Mouse (Mus musculus): ENCODE measurements at regions not wholly inside any gene's neighbourhood (a gene's known extent, or its start where the extent isn't known, plus 50 kb on each side); places are given as distances from the start of the nearest gene placed in this dataset.

- peaks cover 6% of the 10 kb centered on the region; the same call in 1 of the 2 replicates for H3K4me1 ChIP-seq (ENCODE audit: control insufficient read depth, insufficient read depth, low read depth, low read length)
- ATAC-seq = no peak
- 81% methylated on average over 5 of the region's 5 CpGs for WGBS
- H3K4me3 ChIP-seq (ENCODE audit: low read length) = no peak overlapping the region
- H3K9me3 ChIP-seq (ENCODE audit: control insufficient read depth, low read length) = no peaks in the 10 kb centered on the region
- no peak overlapping the region for H3K27ac ChIP-seq (ENCODE audit: low read depth, low read length)
- no peaks in the 10 kb centered on the region for H3K36me3 ChIP-seq (ENCODE audit: control insufficient read depth, insufficient read depth, low read length)
- H3K4me2 ChIP-seq (ENCODE audit: low read length) = no peak overlapping the region
- no peaks in the 10 kb centered on the region for H3K27me3 ChIP-seq (replicated peaks; ENCODE audit: control insufficient read depth, insufficient read depth, low read length)
- no peak overlapping the region for H3K9ac ChIP-seq (ENCODE audit: low read depth, low read length)
Measured at GRCm38 (mm10) chr6:53765302-53765701, 55.3 kb downstream of the Tril start.

GRCm38 (mm10) chr6:53762586-53762985 is 58.0 kb downstream of the Tril start:
- no peak overlapping the region for H3K27ac ChIP-seq (ENCODE audit: low read depth, low read length)
- 83% methylated on average over 9 of the region's 9 CpGs for WGBS

GRCm38 (mm10) chr6:53760651-53761058 is 60.0 kb downstream of the Tril start:
- H3K4me3 ChIP-seq (ENCODE audit: low read length) = no peak overlapping the region
- H3K27ac ChIP-seq (ENCODE audit: low read depth, low read length) = no peak overlapping the region; the same call in 1 of the 2 replicates
- 6% methylated on average over 6 of the region's 6 CpGs for WGBS
- peaks cover 7% of the 10 kb centered on the region; the same call in 1 of the 2 replicates for H3K4me1 ChIP-seq (ENCODE audit: control insufficient read depth, insufficient read depth, low read depth, low read length)
- H3K36me3 ChIP-seq (ENCODE audit: control insufficient read depth, insufficient read depth, low read length) = no peaks in the 10 kb centered on the region
- H3K9ac ChIP-seq (ENCODE audit: low read depth, low read length) = no peak overlapping the region
- no peaks in the 10 kb centered on the region for H3K27me3 ChIP-seq (replicated peaks; ENCODE audit: control insufficient read depth, insufficient read depth, low read length)
- H3K9me3 ChIP-seq (ENCODE audit: control insufficient read depth, low read length) = no peaks in the 10 kb centered on the region
- peak; percentile 76 for ATAC-seq
- H3K4me2 ChIP-seq (ENCODE audit: low read length) = no peak overlapping the region

More at GRCm38 (mm10) chr6:53762586-53762985, 58.0 kb downstream of the Tril start:
- no peak overlapping the region for H3K4me2 ChIP-seq (ENCODE audit: low read length)
- no peaks in the 10 kb centered on the region for H3K9me3 ChIP-seq (ENCODE audit: control insufficient read depth, low read length)
- peaks cover 7% of the 10 kb centered on the region; the same call in 1 of the 2 replicates for H3K4me1 ChIP-seq (ENCODE audit: control insufficient read depth, insufficient read depth, low read depth, low read length)
- no peak overlapping the region for H3K9ac ChIP-seq (ENCODE audit: low read depth, low read length)
- H3K36me3 ChIP-seq (ENCODE audit: control insufficient read depth, insufficient read depth, low read length) = no peaks in the 10 kb centered on the region
- no peak for ATAC-seq
- H3K27me3 ChIP-seq (replicated peaks; ENCODE audit: control insufficient read depth, insufficient read depth, low read length) = no peaks in the 10 kb centered on the region
- no peak overlapping the region for H3K4me3 ChIP-seq (ENCODE audit: low read length)

- Histone ChIP-seq H3K4me1 (ENCODE audit: control insufficient read depth, insufficient read depth, low read depth, low read length) (peaks cover 7% of the 10 kb centered on the region; the same call in 1 of the 2 replicates), H3K4me3 (ENCODE audit: low read length) (no peak overlapping the region), H3K9ac (ENCODE audit: low read depth, low read length) (no peak overlapping the region), H3K27ac (ENCODE audit: low read depth, low read length) (no peak overlapping the region), H3K9me3 (ENCODE audit: control insufficient read depth, low read length) (no peaks in the 10 kb centered on the region), H3K4me2 (ENCODE audit: low read length) (no peak overlapping the region), H3K36me3 (ENCODE audit: control insufficient read depth, insufficient read depth, low read length) (no peaks in the 10 kb centered on the region), H3K27me3 (replicated peaks; ENCODE audit: control insufficient read depth, insufficient read depth, low read length) (no peaks in the 10 kb centered on the region)
- WGBS = 30% methylated on average over 3 of the region's 3 CpGs
- ATAC-seq = no peak
Measured at GRCm38 (mm10) chr6:53759686-53760306, 60.8 kb downstream of the Tril start.

GRCm38 (mm10) chr6:53754366-53754765 is 66.3 kb downstream of the Tril start:
- H3K36me3 ChIP-seq (ENCODE audit: control insufficient read depth, insufficient read depth, low read length) = no peaks in the 10 kb centered on the region
- H3K4me2 ChIP-seq (ENCODE audit: low read length) = no peak overlapping the region
- no peak overlapping the region for H3K9ac ChIP-seq (ENCODE audit: low read depth, low read length)
- no peaks in the 10 kb centered on the region for H3K9me3 ChIP-seq (ENCODE audit: control insufficient read depth, low read length)
- no peaks in the 10 kb centered on the region for H3K4me1 ChIP-seq (ENCODE audit: control insufficient read depth, insufficient read depth, low read depth, low read length)
- no peak overlapping the region for H3K4me3 ChIP-seq (ENCODE audit: low read length)
- 83% methylated on average over 3 of the region's 3 CpGs for WGBS
- no peaks in the 10 kb centered on the region for H3K27me3 ChIP-seq (replicated peaks; ENCODE audit: control insufficient read depth, insufficient read depth, low read length)
- ATAC-seq = no peak
- no peak overlapping the region for H3K27ac ChIP-seq (ENCODE audit: low read depth, low read length)

- H3K4me3 ChIP-seq (ENCODE audit: low read length) = no peak overlapping the region
- no peaks in the 10 kb centered on the region for H3K36me3 ChIP-seq (ENCODE audit: control insufficient read depth, insufficient read depth, low read length)
- H3K27me3 ChIP-seq (replicated peaks; ENCODE audit: control insufficient read depth, insufficient read depth, low read length) = no peaks in the 10 kb centered on the region
- WGBS = 90% methylated on average over 6 of the region's 6 CpGs
- H3K27ac ChIP-seq (ENCODE audit: low read depth, low read length) = no peak overlapping the region
- H3K4me2 ChIP-seq (ENCODE audit: low read length) = no peak overlapping the region
- H3K9me3 ChIP-seq (ENCODE audit: control insufficient read depth, low read length) = no peaks in the 10 kb centered on the region
- no peak overlapping the region for H3K9ac ChIP-seq (ENCODE audit: low read depth, low read length)
- H3K4me1 ChIP-seq (ENCODE audit: control insufficient read depth, insufficient read depth, low read depth, low read length) = no peaks in the 10 kb centered on the region
- no peak for ATAC-seq
Measured at GRCm38 (mm10) chr6:53750539-53750938, 70.1 kb downstream of the Tril start.

Measured in hindbrain, embryonic 16.5 days (tissue).